Mouse (Mus musculus) neutrophil, adult 5-6 weeks (primary cell): ENCODE measurements around the gene Rhebl1. TPM values are rescaled to one million over a fixed set of nuclear protein-coding genes. Genes with fewer than 3 reads are reported as not detected.

ENCODE experiments used
- ATAC-seq: fragments of 151-379, 151-347 bp; 2 replicates; pipeline ENCODE4 v1.8.0; 2017; ENCODE audit warnings: mild to moderate bottlenecking, moderate TSS enrichment; ENCODE audit not compliant: insufficient number of reproducible peaks, poor library complexity, low FRiP score, severe bottlenecking; ENCODE audit errors: extremely low read depth
- total RNA-seq: library from RNA; stranded (forward); fragments of 200-1000 nt; gene quantifications from 2 replicates; pipeline ENCODE4 v1.2.3, GENCODE M21; 2017

Gene Rhebl1
- total RNA-seq, 1 experiment from 2014 or later, result 18.3 TPM

DNA sequence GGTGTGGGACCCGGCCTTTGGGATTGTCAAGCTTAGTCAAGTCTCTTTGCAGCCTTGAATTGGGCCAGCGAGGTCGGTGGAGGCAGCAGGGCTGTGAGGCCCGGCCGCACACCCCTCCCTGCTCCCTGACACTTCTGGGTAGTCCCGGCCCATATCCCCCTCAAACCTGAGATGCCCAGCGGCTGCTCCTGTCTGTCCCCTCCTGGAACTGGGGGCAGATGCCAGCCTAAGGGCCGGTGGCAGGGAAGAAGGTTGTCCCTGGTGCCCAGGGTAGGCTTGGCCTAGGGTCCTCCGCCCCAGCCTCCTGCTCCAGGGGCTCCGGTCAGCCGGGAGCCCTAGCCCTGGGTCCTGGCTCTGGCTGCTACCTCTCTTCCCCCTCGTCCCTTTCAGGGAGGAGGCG, 60.3 kb downstream of the Rhebl1 start:
- no peak for ATAC-seq

DNA sequence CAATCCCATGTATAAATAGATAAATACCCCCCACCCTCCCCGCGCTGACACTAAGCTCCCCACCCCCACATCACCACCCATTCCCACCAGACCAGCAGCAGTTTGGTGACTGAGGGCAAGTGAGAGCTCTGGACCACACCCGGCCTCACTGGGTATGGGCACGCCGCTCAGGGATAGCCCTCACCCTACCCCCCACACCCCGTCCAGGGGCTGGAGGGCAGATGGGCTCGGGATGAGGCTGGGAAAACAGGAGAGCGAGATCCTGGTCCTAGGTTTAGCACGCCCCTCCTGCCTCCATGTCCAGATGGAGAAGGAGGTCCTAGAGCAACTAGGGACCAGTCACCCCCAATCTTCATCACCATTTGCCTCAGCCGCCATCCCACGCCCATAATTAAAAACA, 61.1 kb downstream of the Rhebl1 start:
- ATAC-seq, result no peak

DNA sequence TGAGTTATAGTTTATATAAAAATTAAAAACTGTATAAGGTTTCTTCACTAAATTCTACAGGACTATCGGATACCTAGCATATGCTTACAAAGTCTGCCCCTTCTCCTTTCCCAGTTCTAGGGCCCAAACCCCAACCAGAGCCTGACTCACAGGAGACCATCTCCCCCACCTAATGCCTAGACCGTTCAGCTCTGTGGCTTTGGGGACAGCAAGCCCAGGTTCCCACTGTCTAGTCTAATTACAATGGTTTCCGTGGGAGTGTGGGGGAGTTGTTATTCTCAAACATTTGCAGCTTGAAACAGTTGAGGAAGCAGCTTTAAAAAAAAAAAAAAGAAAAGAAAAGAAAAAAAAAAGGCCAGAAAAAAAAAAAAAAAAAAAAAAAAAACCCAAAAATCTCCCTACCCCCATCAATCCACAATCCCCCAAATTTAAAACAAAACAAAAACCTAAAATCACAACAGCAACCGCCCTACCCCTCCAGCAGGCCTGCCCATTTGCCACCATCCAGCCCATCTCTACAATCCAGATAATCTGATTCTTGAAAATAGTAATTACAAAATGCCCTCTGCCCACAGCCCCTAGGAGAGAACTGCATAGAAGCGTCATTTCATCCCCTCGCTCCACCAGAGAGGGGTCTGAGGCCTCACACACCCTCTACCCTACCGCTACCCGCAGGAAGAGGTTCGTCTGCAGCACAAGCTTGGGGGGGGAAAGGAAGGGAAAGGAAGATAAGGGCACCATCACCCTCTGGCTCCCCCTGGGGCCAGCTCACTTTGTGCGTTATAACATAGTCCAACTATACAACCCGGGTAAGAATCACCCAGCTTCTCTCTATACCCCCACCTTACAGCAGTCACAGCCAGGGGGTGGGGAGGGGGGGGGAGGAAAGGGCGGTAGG, 61.9 kb downstream of the Rhebl1 start:
- peak; percentile 11; the same call in 1 of the 2 replicates for ATAC-seq

DNA sequence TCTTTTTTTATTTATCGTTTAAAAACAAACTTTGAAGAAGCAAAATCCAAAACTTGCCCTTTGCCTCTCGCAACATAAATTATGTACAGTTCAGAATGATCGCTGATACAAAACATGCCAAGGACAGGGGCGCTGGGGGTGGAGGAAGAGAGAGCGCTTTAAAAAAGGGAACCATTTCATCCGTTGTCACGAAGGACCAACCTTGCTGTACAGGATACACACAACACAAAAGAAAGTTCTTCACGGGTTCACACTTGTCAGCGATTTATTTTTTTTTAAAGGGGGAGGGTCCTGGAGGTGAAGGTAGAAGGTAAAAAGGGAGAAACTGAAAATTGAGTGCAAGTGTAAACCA, 62.7 kb downstream of the Rhebl1 start:
- peak; percentile 51 for ATAC-seq

DNA sequence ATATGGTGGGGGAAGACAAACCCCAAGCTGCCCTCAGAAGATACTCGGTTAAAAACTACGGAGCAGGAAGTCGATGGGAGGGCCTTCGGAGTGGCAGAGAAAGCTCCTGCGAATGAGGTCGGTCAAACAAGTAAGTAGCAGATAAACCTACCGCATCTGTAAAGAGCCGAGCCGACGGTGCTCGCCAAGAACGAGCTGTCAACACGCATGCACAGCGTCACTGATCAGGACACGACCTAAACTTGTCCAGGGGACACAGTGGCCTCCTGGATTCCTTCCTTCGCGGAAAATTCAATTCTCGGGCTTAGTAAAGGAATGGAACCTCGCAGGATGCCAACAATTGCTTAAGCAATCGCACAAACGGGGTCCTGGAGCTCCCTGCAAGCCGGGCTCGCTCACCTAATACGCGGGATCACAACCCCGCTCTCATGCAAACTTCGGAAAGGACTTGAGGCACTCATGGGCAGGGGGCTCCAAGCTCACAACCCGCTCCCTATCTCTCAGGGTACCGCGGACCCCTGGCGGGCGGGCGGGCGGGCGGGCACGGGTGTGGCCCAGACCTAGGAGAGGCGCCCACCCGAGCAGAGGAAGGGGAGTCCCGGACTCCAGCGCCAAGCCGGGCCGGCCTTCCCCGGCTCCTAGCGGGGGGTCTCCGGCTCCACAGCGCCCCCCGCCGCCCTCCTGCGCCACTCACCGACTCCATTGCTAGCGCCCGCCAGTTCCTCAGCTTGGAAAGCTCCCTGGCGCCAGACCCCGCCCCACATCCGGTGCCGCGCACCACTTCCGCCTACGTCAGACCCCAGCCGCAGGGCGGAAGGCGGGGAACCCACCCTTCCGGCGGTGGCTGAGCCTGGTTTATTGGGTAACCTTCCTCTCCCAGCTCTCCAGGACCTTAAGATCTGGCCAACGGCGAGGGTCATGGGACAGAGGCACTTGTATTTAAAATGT, 63.3 kb downstream of the Rhebl1 start, which contains the start of gene Prkag1:
TSS of gene Prkag1 (minus strand) at position 786 of the 948 bp plus-strand sequence.
- ATAC-seq, result peak; percentile 86

Other genes with a start within 250 kb of the Rhebl1 start
- gene Ddx23, start 231.6 kb downstream of the Rhebl1 start, total RNA-seq, result 109 and 114 TPM in 2 replicates
- gene Rnd1, start 217.1 kb downstream of the Rhebl1 start, total RNA-seq, result 13.8 and 16.5 TPM in 2 replicates
- not detected in 2 replicates for gene Ccdc65, start 186.3 kb downstream of the Rhebl1 start, total RNA-seq
- gene Fkbp11, start 166.3 kb downstream of the Rhebl1 start, total RNA-seq, result 5.6 and 10.9 TPM in 2 replicates
- gene Arf3, start 131.3 kb downstream of the Rhebl1 start, total RNA-seq, result 53.5 and 60.3 TPM in 2 replicates
- gene Wnt10b, start 116.4 kb downstream of the Rhebl1 start, total RNA-seq, result 0.58 and 0.74 TPM in 2 replicates
- gene Wnt1, start 104.7 kb downstream of the Rhebl1 start, total RNA-seq, result not detected in 2 replicates
- 0.12 and 0.25 TPM in 2 replicates for gene Ddn, start 85.0 kb downstream of the Rhebl1 start, total RNA-seq
- gene Prkag1, start 63.0 kb downstream of the Rhebl1 start, total RNA-seq, result 107 and 111 TPM in 2 replicates
- gene Kmt2d, start 23.3 kb downstream of the Rhebl1 start, total RNA-seq, result 95.0 and 109 TPM in 2 replicates
- 0.70 TPM in 1 of 2 replicates, not detected in the other for gene Dhh, start 4.0 kb upstream of the Rhebl1 start, total RNA-seq
- gene Lmbr1l, start 23.7 kb upstream of the Rhebl1 start, total RNA-seq, result 144 and 182 TPM in 2 replicates
- 88.6 and 108 TPM in 2 replicates for gene Tuba1b, start 40.0 kb upstream of the Rhebl1 start, total RNA-seq
- 27.1 and 50.0 TPM in 2 replicates for gene Gm49450, start 59.0 kb upstream of the Rhebl1 start, total RNA-seq
- 92.1 and 114 TPM in 2 replicates for gene Tuba1a, start 59.2 kb upstream of the Rhebl1 start, total RNA-seq
- 42.7 and 43.3 TPM in 2 replicates for gene Tuba1c, start 135.4 kb upstream of the Rhebl1 start, total RNA-seq
- gene Prph, start 160.6 kb upstream of the Rhebl1 start, total RNA-seq, result not detected in 2 replicates
- gene Troap, start 180.0 kb upstream of the Rhebl1 start, total RNA-seq, result 0.23 TPM in 1 of 2 replicates, not detected in the other
- gene C1ql4, start 193.3 kb upstream of the Rhebl1 start, total RNA-seq, result not detected in 2 replicates
- gene Dnajc22, start 198.6 kb upstream of the Rhebl1 start, total RNA-seq, result not detected in 2 replicates
- not detected in 2 replicates for gene Spats2, start 231.4 kb upstream of the Rhebl1 start, total RNA-seq